Mouse (Mus musculus): ENCODE results near the gene St5.

DNA sequence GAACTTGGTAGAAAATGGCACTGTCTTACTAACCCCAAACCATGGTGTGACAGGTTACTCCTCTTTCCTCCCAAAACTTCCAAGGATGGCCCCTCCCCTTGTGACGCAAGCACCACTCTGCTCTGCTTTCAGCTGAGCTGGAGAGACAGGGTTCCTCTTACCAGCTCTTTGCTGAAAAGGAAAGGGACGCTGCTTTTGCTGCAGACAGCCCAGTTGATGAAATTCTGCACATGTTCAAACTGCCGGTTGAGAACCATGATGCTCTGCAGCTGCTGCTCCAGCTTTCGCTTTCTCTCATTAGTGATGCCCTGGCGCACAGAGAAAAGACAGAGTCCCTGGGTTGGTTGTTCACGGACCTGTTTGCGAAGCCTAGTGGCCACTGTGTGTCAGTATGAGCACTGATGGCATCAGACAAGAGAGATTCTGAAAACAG, 222.6 kb downstream of the St5 start:
- no peak for TF ChIP-seq POLR2A (IDR thresholded peaks at IDR 0.05; ENCODE audit: low read depth, low read length)
- no peak for TF ChIP-seq CTCF (IDR thresholded peaks at IDR 0.05; ENCODE audit: borderline replicate concordance, insufficient read depth, low read length)
